Mouse (Mus musculus) midbrain, embryonic 12.5 days (tissue): ENCODE results near the gene Wasf3. TPM values are rescaled to one million over a fixed set of nuclear protein-coding genes. Genes with fewer than 3 reads are reported as not detected.

Source experiments
- ATAC-seq: fragments of 200-750 bp; cut with Nextera tagmentation; 2 replicates; pipeline ENCODE4 v1.8.0; 2017; ENCODE audit warnings: low read depth, moderate TSS enrichment, moderate library complexity; ENCODE audit not compliant: low FRiP score
- H3K27ac ChIP-seq: fragments of 300-500 bp; sonication (generic); replicated peaks from 2 replicates; pipeline ENCODE4 v1.5.1; 2016; ENCODE audit warnings: mild to moderate bottlenecking
- H3K27me3 ChIP-seq: fragments of 300-500 bp; sonication (generic); 2 replicates; pipeline ENCODE4 v1.6.1; 2016; ENCODE audit warnings: mild to moderate bottlenecking
- H3K36me3 ChIP-seq: fragments of 300-500 bp; sonication (generic); 2 replicates; pipeline ENCODE4 v1.6.1; 2016
- H3K4me1 ChIP-seq: fragments of 300-500 bp; sonication (generic); 2 replicates; pipeline ENCODE4 v1.6.1; 2016
- H3K4me2 ChIP-seq: fragments of 300-500 bp; sonication (generic); replicated peaks from 2 replicates; pipeline ENCODE4 v1.6.1; 2016; ENCODE audit warnings: mild to moderate bottlenecking, moderate library complexity
- H3K4me3 ChIP-seq: fragments of 300-500 bp; sonication (generic); 2 replicates; pipeline ENCODE4 v1.5.1; 2016; ENCODE audit warnings: mild to moderate bottlenecking
- H3K9ac ChIP-seq: fragments of 300-500 bp; sonication (generic); replicated peaks from 2 replicates; pipeline ENCODE4 v1.6.1; 2016; ENCODE audit warnings: mild to moderate bottlenecking, moderate library complexity
- H3K9me3 ChIP-seq: fragments of 300-500 bp; sonication (generic); 2 replicates; pipeline ENCODE4 v1.6.1; 2016; ENCODE audit warnings: mild to moderate bottlenecking
- WGBS: fragments of 180-500 bp; shearing (Covaris S2); methylation state at CpG from one replicate; pipeline ENCODE4 v1.1.7; 2016; 5-methylcytosine and 5-hydroxymethylcytosine counted together
- polyA plus RNA-seq: library from polyadenylated mRNA; unstranded; fragments of >200 nt; fragmentation: Nextera tagmentation; extraction: Ambion mirVana; gene quantifications from 2 replicates; pipeline ENCODE4 v1.2.1, GENCODE M21; 2016

The Wasf3 gene
- polyA plus RNA-seq, 1 experiment from 2014 or later, result 12.0 TPM

- Histone ChIP-seq H3K9me3 (0 out of 2 replicates have a peak, but pooled peaks cover 7% of the 10 kb centered on the region), H3K27ac (no peak overlapping the region), H3K4me1 (peaks cover 5% of the 10 kb centered on the region; the same call in 1 of the 2 replicates), H3K27me3 (no peaks in the 10 kb centered on the region), H3K4me3 (no peak overlapping the region), H3K9ac (no peak overlapping the region), H3K4me2 (no peak overlapping the region), H3K36me3 (no peaks in the 10 kb centered on the region)
- ATAC-seq, result no peak
- WGBS, result 68% methylated on average over 11 of the region's 11 CpGs
Observed at GRCm38 (mm10) chr5:146402311-146402710, 17.5 kb downstream of the Wasf3 start.

GRCm38 (mm10) chr5:146403923-146404322, 19.1 kb downstream of the Wasf3 start:
- WGBS, result 43% methylated on average over 2 of the region's 2 CpGs
- peaks cover 8% of the 10 kb centered on the region; the same call in 1 of the 2 replicates for H3K4me1 ChIP-seq
- no peak for ATAC-seq
- H3K4me3 ChIP-seq, result no peak overlapping the region
- H3K27ac ChIP-seq, result no peak overlapping the region
- H3K9ac ChIP-seq, result no peak overlapping the region
- no peaks in the 10 kb centered on the region for H3K36me3 ChIP-seq
- H3K27me3 ChIP-seq, result no peaks in the 10 kb centered on the region
- no peak overlapping the region for H3K4me2 ChIP-seq
- H3K9me3 ChIP-seq, result no peaks in the 10 kb centered on the region

DNA sequence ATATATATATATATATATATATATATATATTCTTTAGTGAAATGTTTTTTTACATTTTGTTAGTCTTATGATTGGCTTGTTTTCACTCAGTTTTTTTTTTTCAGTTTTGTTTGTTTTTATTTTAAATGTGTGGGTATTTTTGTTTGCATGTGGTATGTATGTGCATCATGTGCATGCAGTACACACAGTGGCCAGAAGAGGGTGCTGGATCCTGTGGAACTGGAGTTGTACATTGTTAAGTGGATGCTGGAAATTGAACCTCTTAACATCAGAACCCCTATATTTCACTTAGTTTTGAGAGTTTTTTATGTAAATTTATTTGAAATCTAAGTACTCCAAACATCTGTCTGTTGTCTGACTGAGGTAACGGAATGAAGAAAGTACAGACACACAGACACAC, 21.3 kb downstream of the Wasf3 start:
- H3K4me2 ChIP-seq, result no peak overlapping the region
- H3K9ac ChIP-seq, result no peak overlapping the region
- H3K27ac ChIP-seq, result no peak overlapping the region
- no peaks in the 10 kb centered on the region for H3K27me3 ChIP-seq
- no peaks in the 10 kb centered on the region for H3K36me3 ChIP-seq
- H3K4me3 ChIP-seq, result no peak overlapping the region
- peaks cover 20% of the 10 kb centered on the region for H3K4me1 ChIP-seq
- H3K9me3 ChIP-seq, result no peaks in the 10 kb centered on the region
- ATAC-seq, result no peak
- WGBS, result 78% methylated on average over 1 of the region's 1 CpGs

DNA sequence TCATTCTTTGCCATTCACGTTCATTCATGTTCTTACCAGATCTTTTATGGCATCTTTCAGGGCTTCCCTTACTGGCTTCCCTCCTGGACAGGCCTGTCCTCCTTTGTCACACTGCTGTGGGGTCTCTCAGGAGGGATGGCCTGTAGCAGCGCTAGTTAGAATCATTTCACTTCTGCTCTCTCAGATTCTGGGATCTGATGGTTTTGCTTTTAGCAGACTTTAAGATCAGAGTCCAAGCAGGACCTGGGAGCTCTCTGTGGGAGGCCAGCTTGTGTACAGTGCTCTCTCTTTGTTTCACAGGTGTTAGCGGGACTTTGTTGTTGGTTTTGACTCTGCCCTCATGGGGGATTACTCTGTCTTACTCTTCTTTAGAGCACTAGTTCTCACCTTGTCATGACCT, 23.0 kb downstream of the Wasf3 start:
- Histone ChIP-seq H3K27ac (no peak overlapping the region), H3K4me2 (no peak overlapping the region), H3K27me3 (no peaks in the 10 kb centered on the region), H3K9me3 (no peaks in the 10 kb centered on the region), H3K4me1 (peaks cover 22% of the 10 kb centered on the region), H3K36me3 (no peaks in the 10 kb centered on the region), H3K9ac (no peak overlapping the region), H3K4me3 (no peak overlapping the region)
- ATAC-seq, result no peak
- WGBS, result 36% methylated on average over 3 of the region's 3 CpGs

DNA sequence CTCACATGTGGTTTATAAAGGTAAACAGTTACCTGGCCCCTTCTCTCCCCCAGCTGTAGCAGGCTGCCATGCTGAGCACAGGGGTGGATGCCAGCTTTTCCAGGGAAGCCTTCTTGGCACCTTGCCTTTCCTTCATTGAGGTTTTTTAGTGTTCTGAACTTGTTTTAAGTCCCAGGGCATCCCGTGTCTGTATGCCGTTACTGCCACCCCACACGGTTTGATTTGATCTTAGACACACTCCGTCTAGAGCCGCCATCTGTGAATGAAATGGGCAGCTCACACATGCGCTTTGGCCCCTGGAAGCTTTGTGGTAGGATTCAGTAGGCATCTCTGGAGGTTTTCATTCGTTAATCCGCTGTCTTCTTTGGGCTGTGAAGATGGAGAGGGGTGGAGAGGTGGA, 23.8 kb downstream of the Wasf3 start:
- peaks cover 31% of the 10 kb centered on the region for H3K4me1 ChIP-seq
- WGBS, result 80% methylated on average over 8 of the region's 8 CpGs
- no peak overlapping the region for H3K4me3 ChIP-seq
- H3K9ac ChIP-seq, result no peak overlapping the region
- no peak for ATAC-seq
- H3K9me3 ChIP-seq, result no peaks in the 10 kb centered on the region
- no peak overlapping the region for H3K4me2 ChIP-seq
- H3K27ac ChIP-seq, result no peak overlapping the region
- H3K36me3 ChIP-seq, result no peaks in the 10 kb centered on the region
- no peaks in the 10 kb centered on the region for H3K27me3 ChIP-seq

GRCm38 (mm10) chr5:146410821-146411220, 26.0 kb downstream of the Wasf3 start:
- Histone ChIP-seq H3K4me1 (peaks cover 35% of the 10 kb centered on the region), H3K27ac (no peak overlapping the region)
- ATAC-seq, result peak; percentile 35; the same call in 1 of the 2 replicates

GRCm38 (mm10) chr5:146412743-146413430, 28.1 kb downstream of the Wasf3 start:
- 61% methylated on average over 15 of the region's 15 CpGs for WGBS

More at GRCm38 (mm10) chr5:146410821-146411220, 26.0 kb downstream of the Wasf3 start:
- H3K9ac ChIP-seq, result 0 out of 2 replicates have a peak overlapping the region, but pooled peaks have one; percentile 6
- no peaks in the 10 kb centered on the region for H3K27me3 ChIP-seq
- no peaks in the 10 kb centered on the region for H3K36me3 ChIP-seq
- WGBS, result 59% methylated on average over 4 of the region's 4 CpGs
- H3K9me3 ChIP-seq, result no peaks in the 10 kb centered on the region
- no peak overlapping the region for H3K4me2 ChIP-seq
- H3K4me3 ChIP-seq, result no peak overlapping the region

DNA sequence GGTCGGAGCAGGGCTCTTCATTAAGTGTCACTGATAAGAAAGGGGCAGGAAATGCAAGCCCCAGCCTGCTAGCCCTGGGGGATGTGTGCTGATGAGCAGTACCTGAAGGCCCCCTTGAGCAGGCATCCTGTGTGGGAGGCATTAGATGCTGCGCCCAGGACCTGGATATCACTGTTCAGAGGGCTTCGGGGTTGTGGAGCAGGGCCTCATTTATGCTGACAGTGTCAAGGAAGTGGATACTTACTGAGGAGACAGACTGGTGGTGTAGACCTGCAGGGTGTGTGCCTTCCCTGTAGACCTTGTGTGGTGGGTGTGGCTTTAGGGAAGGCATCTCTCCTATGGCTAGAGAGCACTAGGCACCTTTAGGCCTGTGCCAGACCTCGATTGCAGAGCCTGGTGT, 29.8 kb downstream of the Wasf3 start:
- no peak for ATAC-seq
- H3K36me3 ChIP-seq, result no peaks in the 10 kb centered on the region
- peaks cover 39% of the 10 kb centered on the region for H3K4me1 ChIP-seq
- 86% methylated on average over 4 of the region's 4 CpGs for WGBS
- H3K9me3 ChIP-seq, result no peaks in the 10 kb centered on the region
- no peaks in the 10 kb centered on the region for H3K27me3 ChIP-seq
- no peak overlapping the region for H3K4me2 ChIP-seq
- no peak overlapping the region for H3K27ac ChIP-seq
- no peak overlapping the region for H3K4me3 ChIP-seq
- H3K9ac ChIP-seq, result no peak overlapping the region

More at GRCm38 (mm10) chr5:146412743-146413430, 28.1 kb downstream of the Wasf3 start:
- Histone ChIP-seq H3K4me2 (no peak overlapping the region), H3K9me3 (no peaks in the 10 kb centered on the region), H3K27ac (no peak overlapping the region), H3K27me3 (no peaks in the 10 kb centered on the region), H3K9ac (no peak overlapping the region), H3K4me3 (no peak overlapping the region), H3K36me3 (no peaks in the 10 kb centered on the region), H3K4me1 (peaks cover 42% of the 10 kb centered on the region)
- no peak for ATAC-seq

GRCm38 (mm10) chr5:146415218-146415617, 30.4 kb downstream of the Wasf3 start:
- H3K27me3 ChIP-seq, result no peaks in the 10 kb centered on the region
- no peak overlapping the region for H3K27ac ChIP-seq
- no peak overlapping the region for H3K9ac ChIP-seq
- no peak for ATAC-seq
- peaks cover 37% of the 10 kb centered on the region for H3K4me1 ChIP-seq
- 89% methylated on average over 12 of the region's 12 CpGs for WGBS
- no peak overlapping the region for H3K4me3 ChIP-seq
- H3K9me3 ChIP-seq, result no peaks in the 10 kb centered on the region
- no peak overlapping the region for H3K4me2 ChIP-seq
- no peaks in the 10 kb centered on the region for H3K36me3 ChIP-seq

GRCm38 (mm10) chr5:146416331-146417110, 31.7 kb downstream of the Wasf3 start:
- Histone ChIP-seq H3K9ac (no peak overlapping the region), H3K9me3 (no peaks in the 10 kb centered on the region), H3K27me3 (no peaks in the 10 kb centered on the region), H3K4me2 (no peak overlapping the region), H3K4me3 (no peak overlapping the region), H3K4me1 (peaks cover 25% of the 10 kb centered on the region), H3K36me3 (no peaks in the 10 kb centered on the region), H3K27ac (no peak overlapping the region)
- WGBS, result 72% methylated on average over 20 of the region's 20 CpGs
- ATAC-seq, result no peak

DNA sequence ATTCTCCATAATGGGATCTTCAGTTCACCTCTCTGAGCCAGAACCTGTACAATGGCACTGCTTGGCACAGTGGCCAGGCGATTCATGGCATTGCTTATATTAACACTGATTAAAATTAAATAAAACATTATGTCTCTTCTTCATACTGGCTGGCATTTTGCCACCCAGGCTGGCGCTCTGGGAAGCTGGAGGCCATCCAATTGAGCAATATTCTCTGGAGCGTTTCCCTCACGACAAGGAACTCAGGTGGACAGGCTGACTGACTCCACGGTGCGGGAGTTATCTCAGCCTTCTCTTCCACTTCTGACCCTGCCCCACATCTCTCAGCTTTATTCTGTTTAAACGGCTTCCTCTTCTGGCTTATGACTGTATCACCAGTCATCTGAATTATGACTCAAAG, 33.3 kb downstream of the Wasf3 start:
- 93% methylated on average over 7 of the region's 7 CpGs for WGBS
- Histone ChIP-seq H3K4me3 (no peak overlapping the region), H3K36me3 (no peaks in the 10 kb centered on the region), H3K9ac (no peak overlapping the region), H3K4me2 (no peak overlapping the region), H3K27me3 (no peaks in the 10 kb centered on the region), H3K9me3 (no peaks in the 10 kb centered on the region), H3K27ac (no peak overlapping the region), H3K4me1 (peaks cover 17% of the 10 kb centered on the region)
- ATAC-seq, result no peak

GRCm38 (mm10) chr5:146420081-146420480, 35.3 kb downstream of the Wasf3 start:
- no peak overlapping the region for H3K9ac ChIP-seq
- no peaks in the 10 kb centered on the region for H3K9me3 ChIP-seq
- no peak for ATAC-seq
- WGBS, result 63% methylated on average over 1 of the region's 1 CpGs
- no peak overlapping the region for H3K4me3 ChIP-seq
- H3K36me3 ChIP-seq, result no peaks in the 10 kb centered on the region
- H3K27ac ChIP-seq, result no peak overlapping the region
- no peak overlapping the region for H3K4me2 ChIP-seq
- no peaks in the 10 kb centered on the region for H3K27me3 ChIP-seq
- peaks cover 10% of the 10 kb centered on the region for H3K4me1 ChIP-seq
